Mouse (Mus musculus): ENCODE measurements around the gene Gata2. TPM values are rescaled to one million over a fixed set of nuclear protein-coding genes. Genes with fewer than 3 reads are reported as not detected.

The Gata2 gene
- total and polyA plus RNA-seq, 2 experiments from 2014 or later: 17.2 to 19.3 TPM

- no peak overlapping the region for H3K27ac ChIP-seq (ENCODE audit: low read depth, low read length)
- no peaks in the 10 kb centered on the region for H3K36me3 ChIP-seq (ENCODE audit: insufficient read depth, low read length)
- H3K4me2 ChIP-seq (ENCODE audit: low read depth, low read length, poor library complexity, severe bottlenecking): no peak overlapping the region
- no peak for TF ChIP-seq CTCF (IDR thresholded peaks at IDR 0.05)
- no peak for ATAC-seq (ENCODE audit: low FRiP score)
- no peaks in the 10 kb centered on the region for H3K4me1 ChIP-seq (ENCODE audit: insufficient read depth, low read length)
- DNase-seq (ENCODE audit: low spot score): no peak
- peaks cover 73% of the 10 kb centered on the region for H3K27me3 ChIP-seq (ENCODE audit: insufficient read depth, low read length)
- WGBS: 19% methylated on average over 10 of the region's 10 CpGs
- no peak overlapping the region for H3K9ac ChIP-seq (replicated peaks; ENCODE audit: low read length, poor library complexity, severe bottlenecking)
- H3K9me3 ChIP-seq (ENCODE audit: low read length): no peaks in the 10 kb centered on the region
- no peak overlapping the region for H3K4me3 ChIP-seq (ENCODE audit: low read depth, low read length)
These were observed 10.2 kb downstream of the Gata2 start for GRCm38 (mm10) chr6:88203791-88204405.

- 13% methylated on average over 25 of the region's 25 CpGs for WGBS
- H3K4me3 ChIP-seq (ENCODE audit: low read depth, low read length): no peak overlapping the region
- H3K9ac ChIP-seq (replicated peaks; ENCODE audit: low read length, poor library complexity, severe bottlenecking): no peak overlapping the region
- H3K4me2 ChIP-seq (ENCODE audit: low read depth, low read length, poor library complexity, severe bottlenecking): no peak overlapping the region
- ATAC-seq (ENCODE audit: low FRiP score): no peak
- no peaks in the 10 kb centered on the region for H3K4me1 ChIP-seq (ENCODE audit: insufficient read depth, low read length)
- H3K36me3 ChIP-seq (ENCODE audit: insufficient read depth, low read length): no peaks in the 10 kb centered on the region
- H3K27ac ChIP-seq (ENCODE audit: low read depth, low read length): no peak overlapping the region
- DNase-seq (ENCODE audit: low spot score): no peak
- peaks cover 65% of the 10 kb centered on the region for H3K27me3 ChIP-seq (ENCODE audit: insufficient read depth, low read length)
- no peaks in the 10 kb centered on the region for H3K9me3 ChIP-seq (ENCODE audit: low read length)
- TF ChIP-seq CTCF (IDR thresholded peaks at IDR 0.05): no peak
These were observed 11.1 kb downstream of the Gata2 start for GRCm38 (mm10) chr6:88204531-88205385.

GRCm38 (mm10) chr6:88205386-88205700, 11.7 kb downstream of the Gata2 start:
- DNase-seq (ENCODE audit: low spot score) (no peak), ATAC-seq (ENCODE audit: low FRiP score) (no peak)
- H3K4me2 ChIP-seq (ENCODE audit: low read depth, low read length, poor library complexity, severe bottlenecking): no peak overlapping the region
- no peaks in the 10 kb centered on the region for H3K36me3 ChIP-seq (ENCODE audit: insufficient read depth, low read length)
- no peak overlapping the region for H3K9ac ChIP-seq (replicated peaks; ENCODE audit: low read length, poor library complexity, severe bottlenecking)
- H3K27me3 ChIP-seq (ENCODE audit: insufficient read depth, low read length): peaks cover 59% of the 10 kb centered on the region
- H3K27ac ChIP-seq (ENCODE audit: low read depth, low read length): no peak overlapping the region
- H3K4me3 ChIP-seq (ENCODE audit: low read depth, low read length): no peak overlapping the region
- 17% methylated on average over 7 of the region's 7 CpGs for whole genome bisulfite sequencing
- no peak for TF ChIP-seq CTCF (IDR thresholded peaks at IDR 0.05)
- H3K4me1 ChIP-seq (ENCODE audit: insufficient read depth, low read length): no peaks in the 10 kb centered on the region
- H3K9me3 ChIP-seq (ENCODE audit: low read length): no peaks in the 10 kb centered on the region

GRCm38 (mm10) chr6:88205937-88206336, 12.2 kb downstream of the Gata2 start:
- Histone ChIP-seq H3K27me3 (ENCODE audit: insufficient read depth, low read length) (peaks cover 54% of the 10 kb centered on the region), H3K36me3 (ENCODE audit: insufficient read depth, low read length) (no peaks in the 10 kb centered on the region), H3K4me3 (ENCODE audit: low read depth, low read length) (no peak overlapping the region), H3K9ac (replicated peaks; ENCODE audit: low read length, poor library complexity, severe bottlenecking) (no peak overlapping the region), H3K27ac (ENCODE audit: low read depth, low read length) (no peak overlapping the region), H3K9me3 (ENCODE audit: low read length) (no peaks in the 10 kb centered on the region), H3K4me1 (ENCODE audit: insufficient read depth, low read length) (no peaks in the 10 kb centered on the region), H3K4me2 (ENCODE audit: low read depth, low read length, poor library complexity, severe bottlenecking) (no peak overlapping the region)
- ATAC-seq (ENCODE audit: low FRiP score) (no peak), DNase-seq (ENCODE audit: low spot score) (no peak)
- 26% methylated on average over 9 of the region's 9 CpGs for WGBS
- no peak for TF ChIP-seq CTCF (IDR thresholded peaks at IDR 0.05)

- H3K4me1 ChIP-seq (ENCODE audit: insufficient read depth, low read length): no peaks in the 10 kb centered on the region
- H3K9ac ChIP-seq (replicated peaks; ENCODE audit: low read length, poor library complexity, severe bottlenecking): no peak overlapping the region
- TF ChIP-seq CTCF (IDR thresholded peaks at IDR 0.05): no peak
- H3K4me3 ChIP-seq (ENCODE audit: low read depth, low read length): no peak overlapping the region
- no peak overlapping the region for H3K4me2 ChIP-seq (ENCODE audit: low read depth, low read length, poor library complexity, severe bottlenecking)
- no peak overlapping the region for H3K27ac ChIP-seq (ENCODE audit: low read depth, low read length)
- DNase-seq (ENCODE audit: low spot score) (no peak), ATAC-seq (ENCODE audit: low FRiP score) (no peak)
- WGBS: 49% methylated on average over 7 of the region's 7 CpGs
- H3K27me3 ChIP-seq (ENCODE audit: insufficient read depth, low read length): peaks cover 47% of the 10 kb centered on the region
- H3K9me3 ChIP-seq (ENCODE audit: low read length): no peaks in the 10 kb centered on the region
- no peaks in the 10 kb centered on the region for H3K36me3 ChIP-seq (ENCODE audit: insufficient read depth, low read length)
These were observed 12.9 kb downstream of the Gata2 start for GRCm38 (mm10) chr6:88206566-88206965.

- Histone ChIP-seq H3K36me3 (ENCODE audit: insufficient read depth, low read length) (no peaks in the 10 kb centered on the region), H3K4me1 (ENCODE audit: insufficient read depth, low read length) (no peaks in the 10 kb centered on the region), H3K9ac (replicated peaks; ENCODE audit: low read length, poor library complexity, severe bottlenecking) (no peak overlapping the region), H3K4me3 (ENCODE audit: low read depth, low read length) (no peak overlapping the region), H3K27ac (ENCODE audit: low read depth, low read length) (no peak overlapping the region), H3K4me2 (ENCODE audit: low read depth, low read length, poor library complexity, severe bottlenecking) (no peak overlapping the region), H3K9me3 (ENCODE audit: low read length) (no peaks in the 10 kb centered on the region), H3K27me3 (ENCODE audit: insufficient read depth, low read length) (peaks cover 38% of the 10 kb centered on the region)
- 83% methylated on average over 10 of the region's 10 CpGs for WGBS
- ATAC-seq (ENCODE audit: low FRiP score) (no peak), DNase-seq (ENCODE audit: low spot score) (no peak)
- no peak for TF ChIP-seq CTCF (IDR thresholded peaks at IDR 0.05)
These were observed 13.8 kb downstream of the Gata2 start for GRCm38 (mm10) chr6:88207403-88208033.
